Mouse (Mus musculus): ENCODE measurements around the gene Vcp. TPM values are rescaled to one million over a fixed set of nuclear protein-coding genes. Genes with fewer than 3 reads are reported as not detected.
A peak's percentile ranks its signal among the peaks of the same experiment; 100 is the strongest.
"Not testable (repeated sequence)": the region's sequence is repeated elsewhere in the genome, so short reads cannot be mapped to it uniquely, and the experiment has no call there.

Gene Vcp
- polyA plus RNA-seq, 1 experiment from 2014 or later = 469 TPM

- 22% methylated on average over 2 of the region's 2 CpGs for WGBS
- no peak for ATAC-seq (ENCODE audit: insufficient number of reproducible peaks, insufficient read depth, low FRiP score, low read depth)
- Histone ChIP-seq H3K4me2 (ENCODE audit: low read length) (peak overlapping the region; percentile 74), H3K27me3 (ENCODE audit: control insufficient read depth, insufficient read depth, low read length) (no peaks in the 10 kb centered on the region), H3K4me3 (ENCODE audit: control insufficient read depth in 1 of 2, insufficient read depth in 1 of 2, low read depth in 1 of 2, low read length in 2 of 2) (peak overlapping the region in 1 of 2 experiments; percentile 66; a peak in 2 of 4 replicates), H3K9ac (ENCODE audit: low read length) (peak overlapping the region; percentile 89), H3K4me1 (ENCODE audit: control insufficient read depth in 2 of 2, insufficient read depth in 2 of 2, low read length in 2 of 2) (peaks cover 4 to 19% of the 10 kb centered on the region in 2 experiments), H3K9me3 (ENCODE audit: control insufficient read depth, low read length) (no peaks in the 10 kb centered on the region), H3K36me3 (ENCODE audit: control insufficient read depth, insufficient read depth, low read length) (peaks cover 41% of the 10 kb centered on the region), H3K27ac (replicated peaks in 1 of 2; ENCODE audit: control insufficient read depth in 1 of 2, insufficient read depth in 1 of 2, low read depth in 2 of 2, low read length in 2 of 2) (peak overlapping the region; percentile 66 to 97)
Measured at GRCm38 (mm10) chr4:42998022-42998421, 2.3 kb downstream of the Vcp start.

DNA sequence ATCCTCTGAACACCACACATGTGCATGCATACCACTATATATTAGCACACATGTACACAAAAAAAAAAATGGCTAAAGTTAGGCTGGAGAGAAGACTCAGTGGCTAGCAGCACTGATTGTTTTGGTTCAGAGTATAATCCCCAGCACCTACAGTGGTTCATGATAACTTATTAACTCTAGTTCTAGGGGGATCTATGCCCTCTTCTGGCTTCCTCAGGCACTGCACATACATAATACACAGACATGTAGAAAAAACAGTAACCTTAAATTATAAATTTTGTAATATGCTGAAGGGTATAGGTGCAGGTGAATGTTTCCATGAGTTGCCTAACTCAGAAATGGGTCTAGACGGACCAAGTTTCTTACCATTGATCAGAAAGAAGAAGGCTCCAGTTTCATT lies 12.0 kb downstream of the Vcp start:
- Histone ChIP-seq H3K4me1 (ENCODE audit: control insufficient read depth in 2 of 2, insufficient read depth in 2 of 2, low read length in 2 of 2) (no peaks in the 10 kb centered on the region), H3K36me3 (ENCODE audit: control insufficient read depth, insufficient read depth, low read length) (peaks cover 100% of the 10 kb centered on the region), H3K9me3 (ENCODE audit: control insufficient read depth, low read length) (no peaks in the 10 kb centered on the region), H3K4me3 (ENCODE audit: control insufficient read depth in 1 of 2, insufficient read depth in 1 of 2, low read depth in 1 of 2, low read length in 2 of 2) (no peak overlapping the region), H3K27me3 (ENCODE audit: control insufficient read depth, insufficient read depth, low read length) (no peaks in the 10 kb centered on the region), H3K9ac (ENCODE audit: low read length) (no peak overlapping the region), H3K27ac (replicated peaks in 1 of 2; ENCODE audit: control insufficient read depth in 1 of 2, insufficient read depth in 1 of 2, low read depth in 2 of 2, low read length in 2 of 2) (no peak overlapping the region), H3K4me2 (ENCODE audit: low read length) (no peak overlapping the region)
- 84% methylated on average over 1 of the region's 1 CpGs for WGBS
- ATAC-seq (ENCODE audit: insufficient number of reproducible peaks, insufficient read depth, low FRiP score, low read depth) = no peak

GRCm38 (mm10) chr4:42980467-42980866 lies 19.8 kb downstream of the Vcp start:
- not testable (repeated sequence) for ATAC-seq (ENCODE audit: insufficient number of reproducible peaks, insufficient read depth, low FRiP score, low read depth); H3K4me3 ChIP-seq (ENCODE audit: control insufficient read depth in 1 of 2, insufficient read depth in 1 of 2, low read depth in 1 of 2, low read length in 2 of 2); H3K4me1 ChIP-seq (ENCODE audit: control insufficient read depth in 2 of 2, insufficient read depth in 2 of 2, low read length in 2 of 2); H3K27me3 ChIP-seq (ENCODE audit: control insufficient read depth, insufficient read depth, low read length); H3K9me3 ChIP-seq (ENCODE audit: control insufficient read depth, low read length); H3K27ac ChIP-seq (replicated peaks in 1 of 2; ENCODE audit: control insufficient read depth in 1 of 2, insufficient read depth in 1 of 2, low read depth in 2 of 2, low read length in 2 of 2); H3K4me2 ChIP-seq (ENCODE audit: low read length); H3K9ac ChIP-seq (ENCODE audit: low read length)
- peaks cover 83% of the 10 kb centered on the region for H3K36me3 ChIP-seq (ENCODE audit: control insufficient read depth, insufficient read depth, low read length)
- 90% methylated on average over 7 of the region's 8 CpGs for WGBS

DNA sequence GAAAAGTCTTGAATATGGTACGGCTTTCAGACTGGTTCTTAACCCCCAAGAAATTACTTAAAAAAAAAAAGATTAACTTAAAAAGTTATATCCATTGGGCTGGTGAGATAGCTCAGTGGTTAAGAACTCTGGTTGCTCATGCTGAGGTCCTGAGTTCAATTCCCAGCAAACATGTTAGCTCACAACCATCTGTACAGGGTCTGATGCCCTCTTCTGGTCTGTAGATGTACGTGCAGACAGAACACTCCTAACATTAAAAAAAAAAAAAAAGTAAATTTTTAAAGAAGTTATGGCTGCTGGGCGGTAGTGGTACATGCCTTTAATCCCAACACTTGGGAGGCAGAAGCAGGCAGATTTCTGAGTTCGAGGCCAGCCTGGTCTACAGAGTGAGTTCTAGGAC lies 22.2 kb downstream of the Vcp start:
- Histone ChIP-seq H3K9me3 (ENCODE audit: control insufficient read depth, low read length) (no peaks in the 10 kb centered on the region), H3K4me3 (ENCODE audit: control insufficient read depth in 1 of 2, insufficient read depth in 1 of 2, low read depth in 1 of 2, low read length in 2 of 2) (no peak overlapping the region), H3K4me2 (ENCODE audit: low read length) (no peak overlapping the region), H3K27me3 (ENCODE audit: control insufficient read depth, insufficient read depth, low read length) (no peaks in the 10 kb centered on the region), H3K4me1 (ENCODE audit: control insufficient read depth in 2 of 2, insufficient read depth in 2 of 2, low read length in 2 of 2) (peaks cover 4 to 5% of the 10 kb centered on the region in 2 experiments; a peak in 2 of 4 replicates), H3K27ac (replicated peaks in 1 of 2; ENCODE audit: control insufficient read depth in 1 of 2, insufficient read depth in 1 of 2, low read depth in 2 of 2, low read length in 2 of 2) (no peak overlapping the region), H3K9ac (ENCODE audit: low read length) (no peak overlapping the region), H3K36me3 (ENCODE audit: control insufficient read depth, insufficient read depth, low read length) (peaks cover 60% of the 10 kb centered on the region)
- 92% methylated on average over 4 of the region's 4 CpGs for WGBS
- no peak for ATAC-seq (ENCODE audit: insufficient number of reproducible peaks, insufficient read depth, low FRiP score, low read depth)

GRCm38 (mm10) chr4:42973868-42974267 lies 26.4 kb downstream of the Vcp start:
- Histone ChIP-seq H3K4me3 (ENCODE audit: control insufficient read depth in 1 of 2, insufficient read depth in 1 of 2, low read depth in 1 of 2, low read length in 2 of 2) (no peak overlapping the region), H3K4me2 (ENCODE audit: low read length) (no peak overlapping the region), H3K36me3 (ENCODE audit: control insufficient read depth, insufficient read depth, low read length) (peaks cover 20% of the 10 kb centered on the region), H3K4me1 (ENCODE audit: control insufficient read depth in 2 of 2, insufficient read depth in 2 of 2, low read length in 2 of 2) (peaks cover 4 to 5% of the 10 kb centered on the region in 2 experiments; a peak in 2 of 4 replicates), H3K9me3 (ENCODE audit: control insufficient read depth, low read length) (no peaks in the 10 kb centered on the region), H3K27ac (replicated peaks in 1 of 2; ENCODE audit: control insufficient read depth in 1 of 2, insufficient read depth in 1 of 2, low read depth in 2 of 2, low read length in 2 of 2) (no peak overlapping the region), H3K9ac (ENCODE audit: low read length) (no peak overlapping the region), H3K27me3 (ENCODE audit: control insufficient read depth, insufficient read depth, low read length) (no peaks in the 10 kb centered on the region)
- ATAC-seq (ENCODE audit: insufficient number of reproducible peaks, insufficient read depth, low FRiP score, low read depth) = no peak
- 35% methylated on average over 5 of the region's 5 CpGs for whole genome bisulfite sequencing

- H3K9me3 ChIP-seq (ENCODE audit: control insufficient read depth, low read length) = no peaks in the 10 kb centered on the region
- WGBS = 74% methylated on average over 4 of the region's 4 CpGs
- H3K4me2 ChIP-seq (ENCODE audit: low read length) = no peak overlapping the region
- H3K4me1 ChIP-seq (ENCODE audit: control insufficient read depth in 2 of 2, insufficient read depth in 2 of 2, low read length in 2 of 2) = peaks cover 4 to 5% of the 10 kb centered on the region in 2 experiments; a peak in 2 of 4 replicates
- H3K27ac ChIP-seq (replicated peaks in 1 of 2; ENCODE audit: control insufficient read depth in 1 of 2, insufficient read depth in 1 of 2, low read depth in 2 of 2, low read length in 2 of 2) = no peak overlapping the region
- no peaks in the 10 kb centered on the region for H3K27me3 ChIP-seq (ENCODE audit: control insufficient read depth, insufficient read depth, low read length)
- H3K36me3 ChIP-seq (ENCODE audit: control insufficient read depth, insufficient read depth, low read length) = peaks cover 11% of the 10 kb centered on the region; the same call in 1 of the 2 replicates
- no peak overlapping the region for H3K9ac ChIP-seq (ENCODE audit: low read length)
- ATAC-seq (ENCODE audit: insufficient number of reproducible peaks, insufficient read depth, low FRiP score, low read depth) = no peak
- H3K4me3 ChIP-seq (ENCODE audit: control insufficient read depth in 1 of 2, insufficient read depth in 1 of 2, low read depth in 1 of 2, low read length in 2 of 2) = no peak overlapping the region
Measured at GRCm38 (mm10) chr4:42972952-42973351, 27.4 kb downstream of the Vcp start.

- Histone ChIP-seq H3K4me1 (ENCODE audit: control insufficient read depth in 2 of 2, insufficient read depth in 2 of 2, low read length in 2 of 2) (peaks cover 4 to 14% of the 10 kb centered on the region in 2 experiments; a peak in 3 of 4 replicates), H3K36me3 (ENCODE audit: control insufficient read depth, insufficient read depth, low read length) (no peaks in the 10 kb centered on the region), H3K27me3 (ENCODE audit: control insufficient read depth, insufficient read depth, low read length) (no peaks in the 10 kb centered on the region), H3K4me2 (ENCODE audit: low read length) (no peak within 1 kb of the TSS), H3K27ac (replicated peaks in 1 of 2; ENCODE audit: control insufficient read depth in 1 of 2, insufficient read depth in 1 of 2, low read depth in 2 of 2, low read length in 2 of 2) (no peak within 1 kb of the TSS), H3K9me3 (ENCODE audit: control insufficient read depth, low read length) (no peaks in the 10 kb centered on the region), H3K9ac (ENCODE audit: low read length) (no peak within 1 kb of the TSS), H3K4me3 (ENCODE audit: control insufficient read depth in 1 of 2, insufficient read depth in 1 of 2, low read depth in 1 of 2, low read length in 2 of 2) (no peak within 1 kb of the TSS)
- WGBS = 84% methylated on average over 4 of the region's 4 CpGs
- no peak for ATAC-seq (ENCODE audit: insufficient number of reproducible peaks, insufficient read depth, low FRiP score, low read depth)
Measured at GRCm38 (mm10) chr4:42969304-42969703, 31.0 kb downstream of the Vcp start, which contains the start of gene 1700022I11Rik. TSS of gene 1700022I11Rik (plus strand) at chr4:42969604.
